Mouse (Mus musculus): ENCODE results near the gene Gm47995.
"Not testable (repeated sequence)": the region's sequence is repeated elsewhere in the genome, so short reads cannot be mapped to it uniquely, and the experiment has no call there.

Gm47995 gene

DNA sequence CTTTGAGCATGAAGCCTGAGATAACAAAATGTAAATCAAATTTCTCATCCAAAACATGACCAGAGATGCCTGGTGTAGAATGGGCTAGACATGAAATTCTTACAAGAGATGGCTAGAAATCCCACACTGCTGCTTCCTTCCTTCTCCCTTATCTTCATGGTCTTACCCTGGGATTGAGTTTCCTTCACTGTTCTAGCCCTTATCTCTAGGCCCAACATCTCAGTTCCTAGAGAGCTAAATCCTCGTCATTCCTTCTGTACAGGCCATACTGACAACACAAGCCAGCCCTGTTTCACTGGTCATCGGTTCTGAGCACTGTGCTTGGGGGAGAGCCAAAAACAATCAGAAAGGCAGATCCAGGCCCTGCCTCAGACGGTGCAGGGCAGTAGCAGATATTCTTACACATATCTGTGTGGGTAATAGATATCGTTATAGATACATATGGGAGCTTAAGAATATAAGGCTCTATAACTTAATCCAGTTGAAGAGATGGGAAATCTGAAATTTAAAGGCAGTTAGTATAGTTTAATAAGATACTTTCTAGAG, 11.3 kb upstream of the Gm47995 start:
- DNase-seq (ENCODE audit: low spot score): not testable (repeated sequence)

DNA sequence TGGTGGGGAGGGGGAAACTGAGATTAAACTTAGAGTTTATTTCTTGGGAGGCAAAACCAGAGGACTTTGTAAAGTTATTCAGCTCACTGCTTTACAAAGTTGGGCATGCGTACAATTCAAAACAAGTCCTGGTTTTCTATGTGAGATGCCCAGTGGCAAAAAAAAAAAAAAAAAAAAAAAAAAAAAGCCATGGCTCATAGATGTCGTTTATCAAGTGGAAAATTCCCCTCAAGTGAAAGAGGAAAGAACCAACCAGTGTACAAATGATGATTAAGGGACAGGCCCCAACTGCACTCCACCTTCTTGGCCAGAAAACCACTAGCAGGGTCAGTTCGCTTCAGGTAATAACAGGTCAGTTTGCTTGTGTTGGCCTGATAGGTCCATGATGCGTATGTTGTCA, 9.8 kb upstream of the Gm47995 start:
- no peak for DNase-seq (ENCODE audit: low spot score)

DNA sequence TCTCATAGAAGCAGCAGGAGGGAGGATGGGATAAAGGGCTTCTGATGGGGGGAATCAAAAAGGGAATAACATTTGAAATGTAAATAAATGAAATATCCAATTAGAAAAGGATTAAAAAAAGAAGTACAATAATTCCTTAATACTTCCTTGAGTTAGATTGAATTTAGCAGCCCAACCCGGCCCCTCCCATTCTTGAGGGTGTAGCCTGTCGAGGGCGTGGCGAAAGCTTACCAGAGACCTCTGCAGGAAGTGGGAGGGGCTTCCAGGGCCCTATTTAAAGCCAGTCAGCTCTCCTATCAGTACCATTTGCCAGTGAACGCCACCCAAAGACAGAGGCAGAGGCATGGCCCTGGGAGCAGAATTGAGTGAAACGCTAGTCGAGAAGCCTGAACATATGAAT, 6.2 kb upstream of the Gm47995 start, which contains the start of gene Gm8947:
TSS of gene Gm8947 (plus strand) at position 302 of the 400 bp plus-strand sequence.
- DNase-seq (ENCODE audit: low spot score): not testable (repeated sequence)

DNA sequence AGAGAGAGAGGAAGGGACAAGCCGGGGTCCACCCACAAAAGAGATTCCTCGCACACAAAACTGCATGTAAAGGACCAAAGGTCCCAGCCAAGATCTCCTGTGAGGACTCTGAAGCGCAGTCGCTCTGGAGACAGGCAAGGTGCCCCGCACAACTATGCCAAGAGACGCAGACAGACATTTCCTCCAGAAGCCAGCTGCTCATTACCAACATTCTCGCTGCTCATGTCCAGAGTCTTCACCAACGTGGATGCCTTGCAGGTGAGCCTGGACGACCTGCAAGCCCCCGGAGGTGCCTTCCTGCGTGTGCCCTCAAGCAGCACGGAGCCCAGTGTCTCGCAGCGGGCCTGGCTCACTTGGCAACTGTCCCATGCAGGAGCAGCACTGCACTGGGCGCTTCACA, 5.5 kb upstream of the Gm47995 start:
- not testable (repeated sequence) for DNase-seq (ENCODE audit: low spot score)

DNA sequence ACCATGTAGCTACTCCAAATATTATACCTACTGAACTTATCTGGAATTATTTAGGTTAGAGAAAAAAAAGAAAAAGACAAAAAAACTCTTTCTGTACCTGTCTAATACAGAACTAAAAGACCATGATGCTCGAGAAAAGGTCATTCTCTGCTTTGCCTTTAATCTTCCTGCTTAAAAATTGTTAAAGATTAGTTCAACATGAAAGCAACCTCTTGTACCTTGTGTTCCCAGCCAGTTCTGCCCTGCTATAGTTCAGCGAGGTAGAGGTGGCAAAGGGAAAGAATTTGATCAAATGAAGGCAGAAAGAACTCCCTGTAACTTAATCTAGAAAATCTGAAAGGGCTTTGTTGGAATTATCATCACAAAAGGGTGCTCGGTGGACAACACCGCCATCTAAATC, 2.3 kb upstream of the Gm47995 start:
- not testable (repeated sequence) for DNase-seq (ENCODE audit: low spot score)

GRCm38 (mm10) chr1:151196690-151197089, 1.6 kb upstream of the Gm47995 start:
- not testable (repeated sequence) for DNase-seq (ENCODE audit: low spot score)

GRCm38 (mm10) chr1:151200620-151201019, 2.4 kb downstream of the Gm47995 start:
- DNase-seq (ENCODE audit: low spot score): not testable (repeated sequence)

- not testable (repeated sequence) for DNase-seq (ENCODE audit: low spot score)
Measured at GRCm38 (mm10) chr1:151202771-151203170, 4.5 kb downstream of the Gm47995 start.

DNA sequence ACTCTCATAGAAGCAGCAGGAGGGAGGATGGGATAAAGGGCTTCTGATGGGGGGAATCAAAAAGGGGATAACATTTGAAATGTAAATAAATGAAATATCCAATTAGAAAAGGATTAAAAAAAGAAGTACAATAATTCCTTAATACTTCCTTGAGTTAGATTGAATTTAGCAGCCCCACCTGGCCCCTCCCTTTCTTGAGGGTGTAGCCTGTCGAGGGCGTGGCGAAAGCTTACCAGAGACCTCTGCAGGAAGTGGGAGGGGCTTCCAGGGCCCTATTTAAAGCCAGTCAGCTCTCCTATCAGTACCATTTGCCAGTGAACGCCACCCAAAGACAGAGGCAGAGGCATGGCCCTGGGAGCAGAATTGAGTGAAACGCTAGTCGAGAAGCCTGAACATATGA, 5.6 kb downstream of the Gm47995 start, which contains the start of gene 3110040M04Rik:
TSS of gene 3110040M04Rik (plus strand) at position 304 of the 400 bp plus-strand sequence.
- DNase-seq (ENCODE audit: low spot score): not testable (repeated sequence)

DNA sequence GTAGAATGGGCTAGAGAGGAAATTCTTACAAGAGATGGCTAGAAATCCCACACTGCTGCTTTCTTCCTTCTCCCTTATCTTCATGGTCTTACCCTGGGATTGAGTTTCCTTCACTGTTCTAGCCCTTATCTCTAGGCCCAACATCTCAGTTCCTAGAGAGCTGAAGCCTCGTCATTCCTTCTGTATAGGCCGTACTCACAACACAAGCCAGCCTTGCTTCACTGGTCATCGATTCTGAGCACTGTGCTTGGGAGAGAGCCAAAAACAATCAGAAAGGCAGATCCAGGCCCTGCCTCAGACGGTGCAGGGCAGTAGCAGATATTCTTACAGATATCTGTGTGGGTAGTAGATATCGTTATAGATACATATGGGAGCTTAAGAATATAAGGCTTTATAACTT, 10.2 kb downstream of the Gm47995 start:
- DNase-seq (ENCODE audit: low spot score): not testable (repeated sequence)

GRCm38 (mm10) chr1:151208944-151209343, 10.7 kb downstream of the Gm47995 start:
- not testable (repeated sequence) for DNase-seq (ENCODE audit: low spot score)

- DNase-seq (ENCODE audit: low spot score): not testable (repeated sequence)
Measured at GRCm38 (mm10) chr1:151209824-151210355, 11.6 kb downstream of the Gm47995 start, which contains the start of gene Gm47996. Gene Gm47996, plus strand, starts transcription at chr1:151210131.

DNA sequence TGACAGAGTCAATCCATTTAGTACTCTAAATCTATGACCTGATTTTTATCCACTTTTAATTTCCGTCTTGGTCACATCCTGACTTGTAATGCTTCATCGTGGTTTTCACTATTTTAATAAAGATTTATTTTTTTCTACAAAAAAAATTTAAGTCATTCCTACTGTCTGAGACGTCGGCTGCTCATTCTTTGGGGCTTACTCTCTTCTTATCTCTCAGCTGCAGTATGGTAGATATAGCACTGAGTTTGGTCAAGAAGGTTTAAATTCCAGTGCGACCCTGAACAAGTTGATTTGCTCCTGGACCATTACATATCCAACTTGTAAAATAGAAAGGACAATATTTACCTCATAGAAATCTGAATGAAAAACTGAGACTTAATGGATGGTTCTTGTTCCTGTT, 13.4 kb downstream of the Gm47995 start:
- DNase-seq (ENCODE audit: low spot score): not testable (repeated sequence)

DNA sequence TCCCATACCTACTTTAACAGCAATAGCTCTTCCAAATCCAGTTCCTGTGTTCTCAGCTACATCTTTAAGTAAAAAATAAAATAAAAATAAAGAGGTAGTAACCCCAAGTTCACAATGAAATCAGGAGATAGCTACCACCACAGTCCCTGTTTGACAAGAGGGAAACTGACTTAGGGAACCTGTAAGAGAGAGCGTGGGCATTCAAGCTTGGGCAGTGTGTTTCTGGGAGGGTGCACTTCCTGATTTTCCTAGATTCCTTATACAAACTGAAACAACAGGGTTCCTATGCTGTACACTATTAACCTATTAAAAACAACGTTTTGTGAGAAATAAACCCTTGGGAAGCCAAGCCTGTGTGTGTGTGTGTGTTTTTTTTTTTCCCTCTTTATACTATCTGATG, 16.6 kb downstream of the Gm47995 start:
- no peak for DNase-seq (ENCODE audit: low spot score)

DNA sequence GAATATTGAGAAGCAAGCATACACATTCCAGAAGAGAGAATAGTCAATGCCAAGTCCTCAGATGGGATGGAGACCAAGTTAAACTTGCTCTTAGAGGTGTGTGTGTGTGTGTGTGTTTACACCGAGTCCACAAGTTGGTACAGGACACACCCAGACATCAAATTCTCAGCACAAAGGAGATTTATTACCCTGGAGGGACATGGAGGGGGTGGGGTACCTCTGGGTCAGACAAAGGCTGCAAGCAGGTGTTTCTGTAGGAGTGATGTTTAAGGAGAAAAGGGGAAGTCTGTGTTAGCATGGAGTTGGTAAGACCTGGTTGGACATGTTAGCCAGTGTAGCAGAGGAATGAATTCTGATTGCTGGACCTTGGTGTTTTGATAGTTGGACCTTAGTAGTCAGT, 17.7 kb downstream of the Gm47995 start:
- no peak for DNase-seq (ENCODE audit: low spot score)

GRCm38 (mm10) chr1:151216417-151216816, 18.2 kb downstream of the Gm47995 start:
- no peak for DNase-seq (ENCODE audit: low spot score)

DNA sequence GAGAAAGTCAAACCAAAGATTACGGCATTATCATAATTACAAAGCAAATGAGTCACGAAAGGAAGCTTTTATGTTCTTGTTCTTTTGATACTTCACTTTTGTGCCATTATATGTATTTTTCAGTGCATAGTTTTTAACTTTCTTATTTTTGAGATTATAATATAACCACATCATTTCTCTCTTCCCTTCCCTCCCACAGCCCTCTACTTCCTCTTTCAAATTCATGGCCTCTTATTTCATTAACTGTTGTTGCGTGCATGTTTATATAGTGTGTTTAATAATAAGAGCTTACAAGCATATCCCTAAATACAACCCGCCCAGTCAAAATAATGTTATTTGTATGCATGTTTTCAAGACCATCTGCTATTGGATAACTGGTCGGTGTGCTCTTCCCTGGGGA, 20.8 kb downstream of the Gm47995 start:
- DNase-seq (ENCODE audit: low spot score): no peak

DNA sequence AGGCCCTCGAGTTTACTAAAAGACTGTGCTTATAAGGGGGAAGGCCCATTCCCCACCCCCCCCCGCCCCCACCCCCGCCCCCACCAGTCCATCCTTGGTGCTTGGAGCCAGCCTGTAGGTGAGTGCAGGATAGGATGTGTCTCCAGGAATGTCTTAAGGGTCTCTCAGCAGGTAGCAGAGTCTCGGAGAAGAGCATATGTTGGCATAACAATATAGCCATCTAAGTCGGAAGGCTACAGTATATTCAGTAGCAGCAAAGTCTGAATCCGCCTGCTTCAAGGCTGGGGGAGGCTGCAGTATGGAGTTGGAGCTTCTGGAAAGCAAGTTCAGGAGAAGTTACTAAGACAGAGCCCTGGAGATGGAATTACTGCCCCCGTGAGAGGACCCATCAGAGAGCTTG, 21.9 kb downstream of the Gm47995 start:
- no peak for DNase-seq (ENCODE audit: low spot score)

DNA sequence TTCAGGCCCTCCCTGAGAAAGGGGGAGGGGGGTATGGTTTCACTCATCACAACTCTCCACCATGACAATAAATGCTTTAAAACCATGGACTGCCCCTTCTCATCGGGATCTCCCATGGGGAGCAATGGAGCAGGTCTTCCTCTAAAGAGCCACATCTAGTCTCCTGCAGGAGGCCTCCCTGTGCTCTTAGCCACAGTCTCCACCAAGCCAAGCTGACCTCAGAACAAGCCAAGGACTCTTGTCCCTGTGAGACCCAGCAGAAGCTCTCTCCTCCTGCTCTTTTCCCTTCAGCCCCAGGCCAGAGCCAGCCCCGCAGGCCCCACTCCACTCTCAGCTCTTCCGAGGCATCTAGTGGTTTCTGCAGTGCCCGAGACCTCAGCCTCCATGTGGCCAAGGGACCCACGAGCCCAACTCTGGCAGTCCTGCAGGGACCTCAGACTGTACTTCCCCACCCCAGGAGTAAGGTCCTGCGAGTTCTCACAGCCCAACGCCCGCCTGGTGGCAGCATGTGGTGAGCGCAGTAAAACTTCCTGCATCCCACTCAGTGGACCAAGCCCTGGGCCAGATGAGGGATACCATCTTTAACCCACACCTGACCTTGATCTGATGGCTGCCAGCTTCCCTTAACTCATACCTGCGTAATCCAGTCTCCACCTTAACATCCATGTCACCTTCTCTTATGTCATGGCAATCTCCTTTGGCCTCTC, 24.5 kb downstream of the Gm47995 start:
- no peak for DNase-seq (ENCODE audit: low spot score)

DNA sequence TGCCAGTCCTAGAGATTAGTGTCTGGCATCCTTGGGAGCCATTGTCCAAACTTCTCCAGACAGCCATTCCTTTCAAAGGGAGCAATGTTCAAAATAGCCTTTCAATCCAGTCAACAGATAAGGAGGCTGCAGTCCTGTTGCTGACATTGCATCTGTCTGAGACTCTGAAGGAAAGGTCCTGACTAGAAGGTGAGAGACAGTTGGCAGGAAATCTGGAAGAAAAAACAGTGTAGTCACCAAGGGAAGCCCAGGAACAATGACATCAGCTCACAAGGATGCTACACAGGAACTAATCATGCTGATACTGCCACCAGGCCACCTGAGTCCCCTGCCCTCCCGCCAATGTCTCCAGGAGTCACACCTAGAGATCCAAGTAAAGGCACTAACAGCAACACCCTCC, 25.1 kb downstream of the Gm47995 start:
- DNase-seq (ENCODE audit: low spot score): no peak

- no peak for DNase-seq (ENCODE audit: low spot score)
Measured at GRCm38 (mm10) chr1:151224536-151224935, 26.3 kb downstream of the Gm47995 start.

DNA sequence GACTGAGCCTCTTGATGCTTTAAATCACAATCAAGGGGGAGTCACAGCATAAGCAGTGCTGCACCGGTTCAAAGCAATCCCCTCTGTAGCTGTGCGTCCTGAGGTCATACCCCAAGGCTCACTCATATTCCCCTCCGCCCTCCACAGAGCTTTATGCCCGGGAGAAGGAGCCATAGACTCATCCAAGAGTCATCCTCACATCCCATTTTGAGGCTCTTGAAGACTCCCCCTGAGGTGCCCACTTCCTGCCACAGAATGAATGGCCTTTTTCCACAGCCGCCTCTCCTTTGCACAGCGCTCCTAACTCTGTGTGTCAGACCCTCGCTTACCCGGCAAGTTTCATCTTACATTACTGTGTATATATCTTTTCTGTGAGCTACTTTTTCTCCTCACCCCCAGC, 29.3 kb downstream of the Gm47995 start:
- DNase-seq (ENCODE audit: low spot score): no peak

GRCm38 (mm10) chr1:151228320-151228989, 30.2 kb downstream of the Gm47995 start:
- DNase-seq (ENCODE audit: low spot score): no peak

All from layer of hippocampus, adult 9-10 months (tissue).